Mouse (Mus musculus) heart, postnatal 36 days (tissue): ENCODE measurements at regions not wholly inside any gene's neighbourhood (a gene's known extent, or its start where the extent isn't known, plus 50 kb on each side); places are given as distances from the start of the nearest gene placed in this dataset.

Source experiments
- DNase-seq, 2 experiments: peaks; one replicate each; pipeline ENCODE4 v3.0.0; 2021 to 2022
- intact Hi-C: fragments of 180-260 bp; cut with DNase I; formaldehyde crosslinking; loops from one replicate; pipeline ENCODE4 v1.15.1; 2025

- DNase-seq: no peak
- intact Hi-C loops: no loop called here
These were observed 167.0 kb downstream of the Nectin3 start for GRCm38 (mm10) chr16:46331336-46331735.

- intact Hi-C loops: no loop called here
- DNase-seq: no peak
These were observed 144.3 kb upstream of the Gm4737 start for GRCm38 (mm10) chr16:46299079-46299721.

- intact Hi-C loops: no loop called here
- no peak for DNase-seq
These were observed 142.3 kb upstream of the Gm4737 start for GRCm38 (mm10) chr16:46297192-46297591.

- DNase-seq: no peak
- intact Hi-C loops: no loop called here
These were observed 141.5 kb upstream of the Gm4737 start for GRCm38 (mm10) chr16:46296412-46296811.

GRCm38 (mm10) chr16:46293831-46294230 lies 139.0 kb upstream of the Gm4737 start:
- intact Hi-C loops: no loop called here
- DNase-seq: no peak

GRCm38 (mm10) chr16:46291067-46291833 lies 136.4 kb upstream of the Gm4737 start:
- intact Hi-C loops: no loop called here
- DNase-seq: no peak

GRCm38 (mm10) chr16:46290199-46290598 lies 135.3 kb upstream of the Gm4737 start:
- peak; percentile 2 to 3 for DNase-seq
- intact Hi-C loops: no loop called here

GRCm38 (mm10) chr16:46267533-46267932 lies 112.7 kb upstream of the Gm4737 start:
- DNase-seq: no peak
- intact Hi-C loops: no loop called here

- DNase-seq: no peak
- intact Hi-C loops: no loop called here
These were observed 96.8 kb upstream of the Gm4737 start for GRCm38 (mm10) chr16:46251639-46252038.

- intact Hi-C loops: no loop called here
- DNase-seq: no peak
These were observed 96.1 kb upstream of the Gm4737 start for GRCm38 (mm10) chr16:46250943-46251342.

GRCm38 (mm10) chr16:46245598-46245997 lies 90.7 kb upstream of the Gm4737 start:
- intact Hi-C loops: no loop called here
- no peak for DNase-seq

GRCm38 (mm10) chr16:46228744-46229143 lies 73.9 kb upstream of the Gm4737 start:
- no peak for DNase-seq
- intact Hi-C loops: no loop called here

GRCm38 (mm10) chr16:46223084-46223600 lies 68.3 kb upstream of the Gm4737 start:
- intact Hi-C loops: no loop called here
- DNase-seq: no peak

- intact Hi-C loops: no loop called here
- DNase-seq: peak in 1 of 2 experiments; percentile 2
These were observed 57.6 kb upstream of the Gm4737 start for GRCm38 (mm10) chr16:46212504-46212903.

GRCm38 (mm10) chr16:46211914-46212313 lies 57.0 kb upstream of the Gm4737 start:
- peak in 1 of 2 experiments; percentile 3 for DNase-seq
- intact Hi-C loops: no loop called here

GRCm38 (mm10) chr16:46205114-46205513 lies 50.2 kb upstream of the Gm4737 start:
- intact Hi-C loops: no loop called here
- DNase-seq: no peak
